Mouse (Mus musculus): Measurements from ENCODE around the gene Tarm1. TPM values are rescaled to one million over a fixed set of nuclear protein-coding genes. Genes with fewer than 3 reads are reported as not detected.
A peak's percentile ranks its signal among the peaks of the same experiment; 100 is the strongest.

Tarm1 gene
- polyA plus RNA-seq, 1 experiment from 2014 or later, result 0.41 TPM

DNA sequence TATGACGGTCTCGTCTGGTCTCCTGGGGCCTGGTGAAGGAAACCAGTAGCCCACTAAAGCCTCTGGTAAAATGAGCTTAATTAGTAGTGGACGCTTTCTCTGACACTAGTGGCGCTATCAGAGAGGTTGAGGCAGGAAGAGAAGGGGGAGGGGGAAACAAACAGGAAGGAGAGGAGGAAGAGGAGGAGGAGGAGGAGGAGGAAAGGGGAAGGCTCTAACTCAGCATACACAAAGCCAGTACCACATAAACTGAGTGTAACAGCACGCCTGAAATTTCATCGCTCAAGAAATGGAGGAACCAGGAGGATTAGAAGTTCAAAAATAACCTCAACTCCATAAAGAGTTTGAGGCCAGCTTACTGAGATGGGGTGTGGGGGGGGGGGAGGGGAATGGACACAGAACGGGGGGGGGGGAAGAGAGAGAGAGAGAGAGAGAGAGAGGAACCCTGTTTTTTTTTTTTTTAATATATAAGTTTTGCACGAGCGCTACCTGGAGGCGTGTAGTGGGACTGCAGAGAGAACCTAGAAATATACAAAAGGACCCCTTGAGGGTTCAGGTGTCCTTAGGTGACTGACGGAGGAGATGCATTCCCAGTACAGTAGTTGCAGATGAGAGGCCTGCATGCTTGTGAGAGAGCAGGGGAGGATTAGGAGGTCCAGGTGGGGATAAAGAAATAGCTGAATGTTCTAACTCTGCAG, 48.8 kb downstream of the Tarm1 start:
- WGBS (ENCODE audit: insufficient replicate concordance), result 45% methylated on average over 11 of the region's 11 CpGs

DNA sequence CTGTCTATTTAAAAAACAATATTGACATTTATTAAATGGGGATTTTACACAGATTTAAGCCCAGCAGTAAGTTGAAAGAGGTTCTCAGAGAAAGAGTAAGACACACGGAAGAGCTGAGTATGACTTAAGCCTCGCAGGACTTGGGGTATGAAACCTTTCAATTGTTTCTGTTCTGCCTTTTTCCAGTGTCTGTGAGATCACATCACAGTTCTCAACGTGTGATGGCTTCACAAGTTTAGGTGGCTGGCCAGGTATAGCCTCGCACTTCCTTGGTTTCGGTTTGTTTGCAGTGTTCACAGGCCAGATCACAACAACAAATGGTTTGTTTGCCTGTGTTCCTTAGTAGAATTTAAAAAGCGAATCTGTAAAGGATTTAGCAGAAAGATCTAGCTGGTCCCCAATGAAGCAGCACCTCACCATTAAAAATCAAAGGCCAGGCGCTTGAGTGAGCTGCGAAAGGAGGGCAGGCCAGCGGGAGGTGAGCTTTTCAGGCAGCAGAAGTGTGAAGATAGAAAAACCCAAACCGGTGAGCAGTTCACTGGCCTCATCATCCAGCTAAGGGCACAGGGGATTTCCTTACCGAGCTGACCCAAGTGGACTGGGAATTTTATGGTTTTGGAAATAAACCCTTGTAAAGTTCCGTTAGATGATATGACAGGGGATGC, 49.5 kb downstream of the Tarm1 start:
- Histone ChIP-seq H3K4me3 (ENCODE audit: low read depth, low read length) (no peak overlapping the region), H3K4me2 (ENCODE audit: low read depth, low read length) (no peak overlapping the region), H3K27ac (ENCODE audit: low read depth) (no peak overlapping the region), H3K27me3 (ENCODE audit: insufficient read depth, low read length) (0 out of 2 replicates have a peak, but pooled peaks cover 2% of the 10 kb centered on the region), H3K36me3 (replicated peaks; ENCODE audit: insufficient read depth, low read length) (no peaks in the 10 kb centered on the region), H3K9ac (replicated peaks) (no peak overlapping the region), H3K4me1 (ENCODE audit: insufficient read depth) (peaks cover 4% of the 10 kb centered on the region; the same call in 1 of the 2 replicates), H3K9me3 (ENCODE audit: low read length) (no peaks in the 10 kb centered on the region)
- no peak for DNase-seq
- no peak for ATAC-seq
- WGBS (ENCODE audit: insufficient replicate concordance), result 53% methylated on average over 12 of the region's 12 CpGs
- TF ChIP-seq EP300 (IDR thresholded peaks at IDR 0.05; ENCODE audit: low read depth), result no peak
- no peak for TF ChIP-seq CTCF (IDR thresholded peaks at IDR 0.05; ENCODE audit: low read depth)

More for the DNA sequence above, 48.8 kb downstream of the Tarm1 start:
- no peak for DNase-seq
- 0 out of 2 replicates have a peak, but pooled peaks cover 2% of the 10 kb centered on the region for H3K27me3 ChIP-seq (ENCODE audit: insufficient read depth, low read length)
- H3K36me3 ChIP-seq (replicated peaks; ENCODE audit: insufficient read depth, low read length), result no peaks in the 10 kb centered on the region
- TF ChIP-seq EP300 (IDR thresholded peaks at IDR 0.05; ENCODE audit: low read depth), result no peak
- 0 out of 2 replicates have a peak, but pooled peaks have one; percentile 6 for TF ChIP-seq CTCF (IDR thresholded peaks at IDR 0.05; ENCODE audit: low read depth)
- no peak overlapping the region for H3K4me2 ChIP-seq (ENCODE audit: low read depth, low read length)
- H3K9me3 ChIP-seq (ENCODE audit: low read length), result no peaks in the 10 kb centered on the region
- no peak overlapping the region for H3K27ac ChIP-seq (ENCODE audit: low read depth)
- H3K9ac ChIP-seq (replicated peaks), result no peak overlapping the region
- ATAC-seq, result no peak
- H3K4me3 ChIP-seq (ENCODE audit: low read depth, low read length), result no peak overlapping the region
- H3K4me1 ChIP-seq (ENCODE audit: insufficient read depth), result peaks cover 4% of the 10 kb centered on the region; the same call in 1 of the 2 replicates

DNA sequence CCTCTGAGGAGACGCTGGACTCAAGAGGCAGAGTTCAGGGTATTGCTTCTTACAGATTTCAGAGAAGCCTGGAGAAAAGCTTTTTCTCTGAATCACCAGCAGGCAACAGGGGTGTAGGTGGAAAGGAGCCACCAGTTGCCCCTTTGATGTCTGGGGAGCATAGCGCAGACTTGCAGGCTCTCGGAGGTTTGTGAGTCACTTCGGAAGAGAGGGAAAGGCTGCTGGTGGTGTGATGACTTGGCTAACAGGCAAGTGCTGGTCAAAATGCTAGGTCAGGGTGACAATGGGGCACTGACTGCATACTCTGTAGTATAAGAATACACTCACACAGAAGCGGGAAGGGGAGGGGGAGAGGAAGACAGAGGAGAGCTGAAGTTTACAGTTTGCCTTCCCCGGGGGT, 51.3 kb downstream of the Tarm1 start:
- DNase-seq (no peak), ATAC-seq (no peak)
- TF ChIP-seq CTCF (IDR thresholded peaks at IDR 0.05; ENCODE audit: low read depth) (no peak), EP300 (IDR thresholded peaks at IDR 0.05; ENCODE audit: low read depth) (no peak)
- H3K4me3 ChIP-seq (ENCODE audit: low read depth, low read length), result no peak overlapping the region
- H3K4me2 ChIP-seq (ENCODE audit: low read depth, low read length), result no peak overlapping the region
- WGBS (ENCODE audit: insufficient replicate concordance), result 47% methylated on average over 6 of the region's 6 CpGs
- no peak overlapping the region for H3K27ac ChIP-seq (ENCODE audit: low read depth)
- no peak overlapping the region for H3K9ac ChIP-seq (replicated peaks)
- no peaks in the 10 kb centered on the region for H3K36me3 ChIP-seq (replicated peaks; ENCODE audit: insufficient read depth, low read length)
- 0 out of 2 replicates have a peak, but pooled peaks cover 2% of the 10 kb centered on the region for H3K27me3 ChIP-seq (ENCODE audit: insufficient read depth, low read length)
- no peaks in the 10 kb centered on the region for H3K9me3 ChIP-seq (ENCODE audit: low read length)
- peaks cover 4% of the 10 kb centered on the region; the same call in 1 of the 2 replicates for H3K4me1 ChIP-seq (ENCODE audit: insufficient read depth)

DNA sequence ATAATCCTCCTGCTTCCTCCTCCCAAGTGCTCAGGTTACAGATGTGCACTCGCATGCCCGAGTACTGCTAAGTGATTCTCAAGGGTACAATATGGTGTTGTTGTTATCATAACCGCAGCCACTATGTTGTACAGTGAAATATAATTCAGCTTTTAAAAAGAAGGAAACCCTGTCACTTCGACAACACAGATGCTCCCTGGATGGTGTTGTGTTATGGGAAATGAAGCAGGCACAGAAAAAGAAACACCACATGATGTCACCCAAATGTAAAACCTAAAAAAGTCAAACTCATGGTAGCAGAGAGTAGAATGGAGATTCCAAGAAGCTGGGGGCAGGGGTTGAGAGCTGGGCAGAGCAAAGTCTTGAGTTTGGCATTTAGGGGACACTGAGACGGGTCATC, 51.8 kb downstream of the Tarm1 start:
- Histone ChIP-seq H3K4me3 (ENCODE audit: low read depth, low read length) (no peak overlapping the region), H3K36me3 (replicated peaks; ENCODE audit: insufficient read depth, low read length) (no peaks in the 10 kb centered on the region), H3K9me3 (ENCODE audit: low read length) (no peaks in the 10 kb centered on the region), H3K4me2 (ENCODE audit: low read depth, low read length) (no peak overlapping the region), H3K9ac (replicated peaks) (no peak overlapping the region), H3K4me1 (ENCODE audit: insufficient read depth) (peaks cover 4% of the 10 kb centered on the region; the same call in 1 of the 2 replicates), H3K27me3 (ENCODE audit: insufficient read depth, low read length) (0 out of 2 replicates have a peak, but pooled peaks cover 2% of the 10 kb centered on the region), H3K27ac (ENCODE audit: low read depth) (no peak overlapping the region)
- TF ChIP-seq EP300 (IDR thresholded peaks at IDR 0.05; ENCODE audit: low read depth), result no peak
- TF ChIP-seq CTCF (IDR thresholded peaks at IDR 0.05; ENCODE audit: low read depth), result no peak
- whole genome bisulfite sequencing (ENCODE audit: insufficient replicate concordance), result 63% methylated on average over 5 of the region's 5 CpGs
- DNase-seq (no peak), ATAC-seq (no peak)

DNA sequence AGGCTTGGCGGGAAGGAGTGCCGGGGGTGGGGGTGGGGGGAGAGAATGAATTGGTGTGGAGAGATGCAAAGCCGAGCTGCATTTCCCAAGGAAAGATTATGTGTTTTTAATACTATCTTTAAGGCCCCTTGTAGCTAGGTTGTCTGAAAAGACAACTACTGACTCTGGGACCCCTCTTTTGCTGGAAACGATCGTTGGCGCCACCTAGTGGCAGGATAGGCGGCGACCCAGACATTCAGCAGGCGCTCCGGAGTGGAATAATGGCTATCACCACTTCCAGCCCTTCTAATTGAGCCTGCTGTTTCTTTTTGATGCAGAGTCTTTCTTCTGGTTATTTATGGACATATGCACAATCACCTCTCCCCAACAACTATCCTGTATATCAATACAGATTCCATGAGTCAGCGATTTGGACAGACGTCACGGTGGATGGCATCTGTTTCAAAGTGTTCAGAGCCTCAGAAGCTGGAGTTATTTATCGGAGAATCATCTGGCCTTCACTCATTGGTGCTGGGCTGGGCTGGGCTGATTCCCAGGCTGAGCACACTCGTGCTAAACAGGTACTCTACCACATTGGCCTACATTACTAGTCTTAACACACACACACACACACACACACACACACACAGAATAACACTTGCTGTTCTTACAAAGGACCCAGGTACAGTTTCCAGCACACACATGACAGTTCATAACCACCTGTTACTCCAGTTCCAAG, 53.5 kb downstream of the Tarm1 start:
- peak; percentile 83 for TF ChIP-seq CTCF (IDR thresholded peaks at IDR 0.05; ENCODE audit: low read depth)
- no peak for TF ChIP-seq EP300 (IDR thresholded peaks at IDR 0.05; ENCODE audit: low read depth)
- Histone ChIP-seq H3K9me3 (ENCODE audit: low read length) (no peaks in the 10 kb centered on the region), H3K27ac (ENCODE audit: low read depth) (no peak overlapping the region), H3K9ac (replicated peaks) (no peak overlapping the region), H3K27me3 (ENCODE audit: insufficient read depth, low read length) (0 out of 2 replicates have a peak, but pooled peaks cover 2% of the 10 kb centered on the region), H3K4me2 (ENCODE audit: low read depth, low read length) (no peak overlapping the region), H3K4me1 (ENCODE audit: insufficient read depth) (peaks cover 4% of the 10 kb centered on the region; the same call in 1 of the 2 replicates), H3K4me3 (ENCODE audit: low read depth, low read length) (no peak overlapping the region), H3K36me3 (replicated peaks; ENCODE audit: insufficient read depth, low read length) (no peaks in the 10 kb centered on the region)
- peak; percentile 73 for DNase-seq
- ATAC-seq, result no peak
- WGBS (ENCODE audit: insufficient replicate concordance), result 23% methylated on average over 15 of the region's 15 CpGs

DNA sequence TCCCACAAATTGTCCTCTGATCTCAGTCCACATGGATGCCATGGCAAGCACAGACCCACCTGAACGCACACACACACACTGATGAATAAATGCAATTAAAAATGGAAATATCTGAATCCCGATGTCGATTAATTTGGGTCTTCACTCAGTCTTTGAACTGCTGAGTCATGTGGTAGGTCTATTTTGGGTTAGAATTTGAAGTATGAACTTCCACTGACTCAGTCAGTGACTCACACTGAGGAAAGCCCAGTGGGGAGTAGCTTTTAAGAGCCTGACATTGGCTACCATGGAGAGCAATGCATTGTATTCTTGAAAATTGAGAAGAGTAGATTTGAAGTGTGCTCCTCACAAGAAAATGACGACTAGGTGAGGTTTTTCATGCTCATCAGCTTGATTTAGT, 55.4 kb downstream of the Tarm1 start:
- peaks cover 2% of the 10 kb centered on the region; the same call in 1 of the 2 replicates for H3K4me1 ChIP-seq (ENCODE audit: insufficient read depth)
- WGBS (ENCODE audit: insufficient replicate concordance), result 71% methylated on average over 4 of the region's 4 CpGs
- H3K9me3 ChIP-seq (ENCODE audit: low read length), result no peaks in the 10 kb centered on the region
- H3K27me3 ChIP-seq (ENCODE audit: insufficient read depth, low read length), result 0 out of 2 replicates have a peak, but pooled peaks cover 2% of the 10 kb centered on the region
- H3K4me2 ChIP-seq (ENCODE audit: low read depth, low read length), result no peak overlapping the region
- TF ChIP-seq CTCF (IDR thresholded peaks at IDR 0.05; ENCODE audit: low read depth), result no peak
- no peak for TF ChIP-seq EP300 (IDR thresholded peaks at IDR 0.05; ENCODE audit: low read depth)
- H3K36me3 ChIP-seq (replicated peaks; ENCODE audit: insufficient read depth, low read length), result no peaks in the 10 kb centered on the region
- DNase-seq (no peak), ATAC-seq (no peak)
- no peak overlapping the region for H3K27ac ChIP-seq (ENCODE audit: low read depth)
- no peak overlapping the region for H3K4me3 ChIP-seq (ENCODE audit: low read depth, low read length)
- H3K9ac ChIP-seq (replicated peaks), result no peak overlapping the region
